Mouse (Mus musculus) heart, postnatal 0 days (tissue): ENCODE results near the gene Sf3a2.

ENCODE experiments used
- CTCF ChIP-seq: IDR thresholded peaks from 2 replicates; pipeline ENCODE4 v1.5.1; 2016; ENCODE audit warnings: antibody characterized with exemption, control low read depth, low read depth
- EP300 ChIP-seq: IDR thresholded peaks from 2 replicates; pipeline ENCODE4 v1.6.1; 2016; ENCODE audit warnings: antibody characterized with exemption, low read depth

DNA sequence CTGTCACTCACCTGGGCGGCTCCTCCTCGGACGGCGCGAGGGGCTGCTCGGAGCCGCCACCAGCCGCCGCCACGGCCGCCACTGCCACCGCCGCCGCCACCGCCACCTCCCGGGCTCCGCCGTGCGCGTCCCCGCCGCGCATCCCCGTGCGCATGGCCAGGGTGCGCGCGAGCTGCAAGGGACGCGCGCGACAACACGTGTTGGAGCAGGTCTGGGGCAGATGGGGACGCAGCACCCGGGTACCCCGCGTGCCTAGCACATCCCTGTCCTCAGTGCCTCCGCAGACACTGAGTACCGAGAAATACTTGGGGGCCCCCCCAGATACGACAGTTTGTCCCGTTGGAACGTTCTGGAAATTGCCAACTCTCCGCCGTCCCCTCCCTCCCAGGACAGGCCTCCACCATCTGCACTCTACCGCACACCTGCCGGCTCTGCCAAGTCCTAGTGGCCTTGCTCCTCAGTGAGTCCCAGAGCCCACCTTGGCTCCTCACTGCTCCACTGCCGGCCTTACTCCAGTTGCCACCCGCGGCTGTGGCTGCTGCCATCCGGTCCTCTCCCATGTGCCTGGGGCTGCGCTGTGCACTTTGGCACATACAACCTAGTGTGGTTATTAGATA is 46.0 kb downstream of the Sf3a2 start, which contains the start of gene Lingo3:
- TF ChIP-seq CTCF: no peak
- TF ChIP-seq EP300: no peak
